Mouse (Mus musculus) liver, embryonic 13.5 days (tissue): ENCODE measurements around the gene Igsf9b. TPM values are rescaled to one million over a fixed set of nuclear protein-coding genes. Genes with fewer than 3 reads are reported as not detected.

Experiments
- ATAC-seq: fragments of 200-750 bp; cut with Nextera tagmentation; 2 replicates; pipeline ENCODE4 v1.8.0; 2017; ENCODE audit warnings: low read depth, mild to moderate bottlenecking, moderate number of reproducible peaks, moderate library complexity
- DNase-seq: peaks from one replicate; pipeline ENCODE4 v3.0.0; 2022
- H3K27ac ChIP-seq: fragments of 300-500 bp; sonication (generic); 2 replicates; pipeline ENCODE4 v1.5.1; 2015; ENCODE audit warnings: moderate library complexity, mild to moderate bottlenecking, inconsistent platforms
- H3K27me3 ChIP-seq: fragments of 300-500 bp; sonication (generic); 2 replicates; pipeline ENCODE4 v1.6.1; 2015; ENCODE audit warnings: mild to moderate bottlenecking, inconsistent platforms
- H3K36me3 ChIP-seq: fragments of 300-500 bp; sonication (generic); 2 replicates; pipeline ENCODE4 v1.6.1; 2015; ENCODE audit warnings: mild to moderate bottlenecking, inconsistent platforms
- H3K4me1 ChIP-seq: fragments of 300-500 bp; sonication (generic); replicated peaks from 2 replicates; pipeline ENCODE4 v1.6.1; 2015; ENCODE audit warnings: inconsistent platforms
- H3K4me2 ChIP-seq: fragments of 300-500 bp; sonication (generic); 2 replicates; pipeline ENCODE4 v1.6.1; 2015; ENCODE audit warnings: inconsistent platforms, mild to moderate bottlenecking, moderate library complexity
- H3K4me3 ChIP-seq: fragments of 300-500 bp; sonication (generic); replicated peaks from 2 replicates; pipeline ENCODE4 v1.5.1; 2015; ENCODE audit warnings: mild to moderate bottlenecking, inconsistent platforms
- H3K9ac ChIP-seq: fragments of 300-500 bp; sonication (generic); 2 replicates; pipeline ENCODE4 v1.6.1; 2015; ENCODE audit warnings: mild to moderate bottlenecking, inconsistent platforms
- H3K9me3 ChIP-seq: fragments of 300-500 bp; sonication (generic); replicated peaks from 2 replicates; pipeline ENCODE4 v1.6.1; 2016; ENCODE audit warnings: inconsistent platforms
- WGBS: fragments of 180-500 bp; shearing (Covaris S2); methylation state at CpG from one replicate; pipeline ENCODE4 v1.1.7; 2015; ENCODE audit not compliant: insufficient replicate concordance; 5-methylcytosine and 5-hydroxymethylcytosine counted together
- polyA plus RNA-seq: library from polyadenylated mRNA; unstranded; fragments of >200 nt; fragmentation: Nextera tagmentation; extraction: Ambion mirVana; gene quantifications from 2 replicates; pipeline ENCODE4 v1.2.1, GENCODE M21; 2015

Igsf9b gene
- 0.13 and 0.14 TPM in 2 replicates for polyA plus RNA-seq

DNA sequence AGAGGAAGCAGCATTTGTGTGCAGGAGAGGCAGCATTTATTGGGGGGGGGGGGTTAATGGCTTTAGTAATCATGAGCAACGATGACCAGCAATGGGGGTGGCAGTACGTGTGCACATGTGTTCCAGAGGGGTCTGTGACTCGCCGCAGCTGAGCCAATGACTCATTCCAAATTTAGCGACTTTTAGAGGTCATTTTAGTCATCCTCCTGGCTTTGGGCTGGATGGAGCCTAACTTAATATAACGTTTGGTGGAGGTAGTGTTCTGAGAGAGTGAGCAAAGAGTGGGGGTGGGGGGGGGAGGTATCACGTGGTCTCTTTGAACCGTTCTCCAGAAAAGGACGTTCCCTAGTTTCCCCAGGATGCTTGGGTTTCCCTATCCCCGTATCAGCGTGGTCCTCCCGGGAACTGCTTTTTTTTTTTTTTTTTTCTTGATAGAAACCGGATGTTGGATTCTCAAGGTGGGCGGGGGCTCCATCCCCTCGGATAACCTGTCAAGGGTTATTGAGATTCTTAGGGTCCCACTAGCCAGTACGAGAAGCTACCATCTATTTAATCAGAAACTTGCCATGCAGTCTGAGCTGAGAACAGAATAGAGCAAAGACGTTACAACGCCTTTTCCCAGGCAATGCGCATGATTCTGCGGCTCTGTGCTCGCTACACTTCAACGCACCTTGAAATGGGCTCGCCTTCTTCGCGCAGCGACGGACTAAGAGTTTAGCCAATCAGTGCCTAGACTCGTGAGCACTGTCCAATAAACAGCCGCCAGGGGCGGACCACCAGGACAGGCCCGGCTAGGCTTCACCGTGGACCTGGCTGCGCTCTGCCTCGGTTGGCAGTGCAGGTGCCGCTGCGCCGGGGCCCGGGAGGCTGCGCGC lies at the start of gene Igsf9b:
Gene Igsf9b (plus strand): TSS at position 794 of the 875 bp plus-strand sequence.
- WGBS, result 2% methylated on average over 40 of the region's 40 CpGs

DNA sequence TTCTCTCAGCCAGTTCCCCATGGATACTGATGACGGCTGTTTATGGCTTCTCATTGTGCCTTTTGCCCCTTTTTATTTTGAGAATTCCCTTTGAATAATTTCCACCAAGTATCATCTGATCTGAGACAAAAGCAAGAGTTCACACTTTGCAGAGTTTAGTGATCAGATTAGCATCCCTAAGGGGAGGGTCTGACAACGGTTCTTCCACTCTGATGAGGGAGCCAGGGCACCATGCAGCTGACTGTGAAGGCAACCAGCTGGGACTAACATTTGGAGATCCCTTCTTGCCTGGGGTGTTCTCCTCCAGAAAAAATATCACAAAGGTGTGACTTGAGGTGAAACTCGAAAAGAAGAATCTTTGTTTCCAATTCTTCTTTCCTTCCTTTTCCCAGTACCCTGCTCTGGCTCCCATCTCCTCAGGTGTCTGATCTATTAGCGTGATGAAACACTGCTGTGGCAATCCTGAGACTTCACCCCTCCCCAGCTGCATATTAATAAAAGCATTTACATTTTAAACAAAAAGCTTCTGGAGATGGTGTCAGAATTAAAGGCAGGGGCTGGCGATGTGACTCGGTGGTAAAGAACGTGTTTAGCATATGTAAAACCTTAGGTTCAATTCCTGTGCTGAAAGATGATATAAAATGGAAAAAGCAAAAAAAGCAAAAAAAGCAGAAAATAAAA lies 46.8 kb upstream of the Igsf9b start:
- Histone ChIP-seq H3K27me3 (no peaks in the 10 kb centered on the region), H3K4me3 (no peak overlapping the region), H3K4me1 (no peaks in the 10 kb centered on the region), H3K9ac (no peak overlapping the region), H3K4me2 (no peak overlapping the region), H3K27ac (no peak overlapping the region), H3K36me3 (no peaks in the 10 kb centered on the region), H3K9me3 (no peaks in the 10 kb centered on the region)
- no peak for ATAC-seq
- DNase-seq, result no peak
- 51% methylated on average over 7 of the region's 7 CpGs for WGBS

More for the DNA sequence above, at the start of gene Igsf9b:
- Histone ChIP-seq H3K27ac (no peak within 1 kb of the TSS), H3K4me1 (peaks cover 8% of the 10 kb centered on the region; the same call in 1 of the 2 replicates), H3K27me3 (peaks cover 61% of the 10 kb centered on the region), H3K9ac (no peak within 1 kb of the TSS), H3K36me3 (no peaks in the 10 kb centered on the region), H3K9me3 (no peaks in the 10 kb centered on the region), H3K4me2 (peak within 1 kb of the TSS; percentile 61), H3K4me3 (peak within 1 kb of the TSS; percentile 53)
- DNase-seq, result peak; percentile 50
- peak; percentile 90 for ATAC-seq

DNA sequence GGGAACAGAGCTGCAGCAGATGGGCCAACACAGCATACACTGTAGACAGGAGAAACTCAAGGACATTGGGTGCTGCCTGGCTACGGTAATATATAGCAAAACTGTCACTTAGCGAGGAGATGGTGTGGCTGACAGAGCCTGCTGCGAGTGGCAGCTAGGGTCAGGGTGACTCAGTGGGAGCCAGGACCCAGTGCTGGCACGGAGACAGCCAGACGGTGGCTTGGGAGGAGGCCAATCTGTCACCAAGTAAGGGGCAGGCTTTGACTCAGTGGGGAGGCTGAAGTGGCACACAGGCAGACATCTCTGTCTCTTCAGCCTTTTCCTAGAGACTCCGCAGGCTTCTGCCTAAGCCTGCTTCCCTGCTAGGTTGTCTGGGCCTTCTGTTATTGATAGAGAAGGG lies 42.5 kb upstream of the Igsf9b start:
- Histone ChIP-seq H3K4me2 (no peak overlapping the region), H3K9ac (no peak overlapping the region), H3K4me3 (no peak overlapping the region), H3K36me3 (no peaks in the 10 kb centered on the region), H3K9me3 (no peaks in the 10 kb centered on the region), H3K27me3 (no peaks in the 10 kb centered on the region), H3K4me1 (no peaks in the 10 kb centered on the region), H3K27ac (no peak overlapping the region)
- no peak for DNase-seq
- 53% methylated on average over 6 of the region's 6 CpGs for WGBS
- no peak for ATAC-seq

DNA sequence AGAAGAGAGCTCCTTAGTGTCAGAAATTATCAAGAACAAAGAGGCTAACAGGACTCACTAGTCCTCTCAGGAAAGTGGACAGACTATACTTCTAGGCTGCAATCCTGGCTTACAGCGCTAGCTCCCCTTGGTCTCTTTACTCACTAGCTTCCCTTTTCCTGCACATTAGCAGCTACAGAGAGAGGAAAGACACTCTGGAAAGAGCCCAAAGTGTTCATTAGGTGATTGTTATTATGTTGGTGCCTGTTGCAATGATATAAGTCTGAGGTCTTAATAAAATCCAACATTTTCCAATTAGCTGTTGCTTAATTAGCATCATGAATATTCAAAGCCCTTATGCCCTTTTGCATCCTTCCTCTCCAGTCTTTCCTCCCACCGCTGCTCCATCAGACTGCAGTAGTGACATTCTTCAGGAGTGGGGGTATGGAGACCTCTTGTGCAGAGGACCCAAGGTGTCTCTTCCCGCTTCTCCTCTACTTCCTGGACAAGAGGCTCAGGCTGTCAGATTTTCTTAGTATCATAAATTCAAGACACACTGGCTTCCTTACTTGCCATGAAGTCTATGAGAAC lies 38.5 kb upstream of the Igsf9b start:
- Histone ChIP-seq H3K9ac (no peak overlapping the region), H3K9me3 (no peaks in the 10 kb centered on the region), H3K36me3 (no peaks in the 10 kb centered on the region), H3K27ac (no peak overlapping the region), H3K27me3 (no peaks in the 10 kb centered on the region), H3K4me1 (no peaks in the 10 kb centered on the region), H3K4me2 (no peak overlapping the region), H3K4me3 (no peak overlapping the region)
- DNase-seq (no peak), ATAC-seq (no peak)
- 61% methylated on average over 3 of the region's 3 CpGs for WGBS

DNA sequence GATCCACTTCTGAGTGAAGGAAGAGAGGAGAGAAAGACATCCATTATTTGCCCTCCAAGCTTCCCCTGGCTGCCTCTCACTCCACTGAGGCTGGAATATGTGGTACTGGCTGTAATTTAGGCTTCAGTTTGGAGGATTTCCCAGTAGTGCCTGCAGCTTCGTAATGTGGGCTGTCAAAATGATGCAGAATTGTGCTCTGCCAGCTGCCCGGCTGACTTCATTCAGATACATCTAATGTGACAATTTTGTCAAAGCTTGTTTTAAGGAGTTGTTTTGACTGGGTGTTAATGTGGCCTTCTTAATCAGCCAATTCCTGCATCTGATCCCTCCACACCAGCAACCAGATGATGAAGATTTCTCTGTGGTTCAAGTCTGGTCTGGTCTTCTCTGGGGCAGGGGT lies 37.1 kb upstream of the Igsf9b start:
- Histone ChIP-seq H3K4me2 (no peak overlapping the region), H3K4me3 (no peak overlapping the region), H3K27ac (no peak overlapping the region), H3K9ac (no peak overlapping the region), H3K9me3 (no peaks in the 10 kb centered on the region), H3K36me3 (no peaks in the 10 kb centered on the region), H3K4me1 (no peaks in the 10 kb centered on the region), H3K27me3 (no peaks in the 10 kb centered on the region)
- ATAC-seq (no peak), DNase-seq (no peak)
- WGBS, result 63% methylated on average over 2 of the region's 2 CpGs

DNA sequence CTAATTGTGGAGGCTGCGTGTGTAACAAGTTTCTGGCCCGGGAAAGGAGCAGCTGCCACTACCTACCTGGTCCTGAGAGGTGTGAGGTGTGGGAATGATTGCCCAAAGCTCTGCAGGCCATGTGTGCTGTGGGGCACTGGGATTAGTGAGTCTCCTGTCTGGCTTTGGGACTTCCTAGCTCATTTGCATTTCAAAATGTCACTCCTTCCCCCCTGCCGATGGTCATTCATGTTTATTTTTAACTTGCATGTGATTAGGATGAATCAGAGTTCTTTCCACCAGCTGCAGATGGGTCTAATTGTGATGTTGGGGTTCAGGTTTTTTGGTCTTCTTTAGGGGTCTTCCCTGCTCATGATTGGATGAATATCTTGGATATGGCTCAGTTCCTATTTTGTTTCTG lies 34.0 kb upstream of the Igsf9b start:
- no peaks in the 10 kb centered on the region for H3K27me3 ChIP-seq
- 46% methylated on average over 3 of the region's 3 CpGs for WGBS
- no peak for DNase-seq

DNA sequence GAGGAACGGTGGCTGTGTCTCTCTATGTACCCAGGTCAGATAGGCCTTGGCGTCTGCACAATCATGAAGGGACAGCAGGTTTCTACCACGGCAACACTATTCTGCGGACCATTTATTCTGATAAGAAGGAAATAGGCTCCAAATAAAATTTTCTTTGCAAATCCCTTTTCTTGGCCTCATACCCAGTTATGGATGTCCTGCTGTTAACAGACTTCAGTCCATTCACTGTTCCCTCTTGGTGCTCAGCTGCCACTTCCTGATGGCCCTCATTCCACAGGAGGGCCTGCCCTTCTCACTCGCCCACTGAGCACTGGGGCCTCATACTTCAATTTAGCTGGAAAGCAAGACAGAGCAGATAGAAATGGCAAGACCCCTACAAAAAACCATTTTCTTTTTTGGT lies 31.1 kb upstream of the Igsf9b start:
- Histone ChIP-seq H3K9ac (no peak overlapping the region), H3K9me3 (no peaks in the 10 kb centered on the region), H3K4me1 (no peaks in the 10 kb centered on the region), H3K4me3 (no peak overlapping the region), H3K27me3 (no peaks in the 10 kb centered on the region), H3K4me2 (no peak overlapping the region), H3K27ac (no peak overlapping the region), H3K36me3 (no peaks in the 10 kb centered on the region)
- DNase-seq, result no peak
- no peak for ATAC-seq
- WGBS, result 58% methylated on average over 5 of the region's 5 CpGs

More for the DNA sequence above, 34.0 kb upstream of the Igsf9b start:
- Histone ChIP-seq H3K9me3 (no peaks in the 10 kb centered on the region), H3K27ac (no peak overlapping the region), H3K36me3 (no peaks in the 10 kb centered on the region), H3K4me1 (no peaks in the 10 kb centered on the region), H3K9ac (no peak overlapping the region), H3K4me3 (no peak overlapping the region), H3K4me2 (no peak overlapping the region)
- no peak for ATAC-seq

DNA sequence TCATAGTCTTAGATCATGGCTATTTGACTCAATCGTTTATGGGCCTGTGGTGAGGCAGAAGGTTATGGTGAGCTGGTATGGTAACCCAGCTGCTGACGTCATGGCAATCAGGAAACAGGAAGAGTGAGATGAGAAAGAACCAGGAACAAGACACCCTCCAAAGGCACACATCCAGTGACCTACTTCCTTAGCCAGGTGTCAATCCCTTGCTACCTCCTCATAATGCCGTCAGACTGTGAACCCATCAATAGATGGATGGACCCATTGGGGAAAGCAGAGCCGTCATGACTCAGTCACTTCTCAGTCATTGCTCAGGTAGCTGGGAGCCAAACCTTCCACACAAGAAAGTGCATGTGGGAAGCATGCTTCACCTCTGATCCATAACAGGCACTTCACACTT lies 30.5 kb upstream of the Igsf9b start:
- no peak for ATAC-seq
- Histone ChIP-seq H3K4me2 (no peak overlapping the region), H3K9ac (no peak overlapping the region), H3K4me3 (no peak overlapping the region), H3K4me1 (no peaks in the 10 kb centered on the region), H3K27ac (no peak overlapping the region), H3K27me3 (no peaks in the 10 kb centered on the region), H3K9me3 (no peaks in the 10 kb centered on the region), H3K36me3 (no peaks in the 10 kb centered on the region)
- DNase-seq, result no peak
- 53% methylated on average over 4 of the region's 4 CpGs for WGBS

DNA sequence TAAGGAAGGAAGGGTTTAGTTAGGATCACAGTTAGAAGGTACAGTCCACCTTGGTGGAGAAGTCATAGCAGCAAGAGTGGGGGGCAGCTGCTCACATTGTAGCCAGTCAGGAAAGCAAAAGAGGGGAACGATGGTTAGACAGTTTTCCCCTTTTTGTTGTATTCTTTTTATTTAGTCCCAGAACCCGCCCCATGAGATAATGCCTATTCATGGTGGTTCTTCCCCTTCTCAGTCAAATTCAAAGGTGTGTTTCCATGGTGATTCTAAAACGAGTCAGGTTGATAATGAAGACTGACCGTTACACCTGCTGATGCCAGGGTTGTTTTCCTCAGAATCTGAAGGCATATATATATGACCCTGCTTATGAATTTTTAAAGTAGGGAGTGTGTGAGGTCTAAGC lies 29.7 kb upstream of the Igsf9b start:
- DNase-seq, result no peak
- WGBS, result 61% methylated on average over 4 of the region's 4 CpGs
- Histone ChIP-seq H3K27ac (no peak overlapping the region), H3K4me1 (no peaks in the 10 kb centered on the region), H3K4me3 (no peak overlapping the region), H3K4me2 (no peak overlapping the region), H3K27me3 (no peaks in the 10 kb centered on the region), H3K36me3 (no peaks in the 10 kb centered on the region), H3K9ac (no peak overlapping the region), H3K9me3 (no peaks in the 10 kb centered on the region)
- no peak for ATAC-seq

DNA sequence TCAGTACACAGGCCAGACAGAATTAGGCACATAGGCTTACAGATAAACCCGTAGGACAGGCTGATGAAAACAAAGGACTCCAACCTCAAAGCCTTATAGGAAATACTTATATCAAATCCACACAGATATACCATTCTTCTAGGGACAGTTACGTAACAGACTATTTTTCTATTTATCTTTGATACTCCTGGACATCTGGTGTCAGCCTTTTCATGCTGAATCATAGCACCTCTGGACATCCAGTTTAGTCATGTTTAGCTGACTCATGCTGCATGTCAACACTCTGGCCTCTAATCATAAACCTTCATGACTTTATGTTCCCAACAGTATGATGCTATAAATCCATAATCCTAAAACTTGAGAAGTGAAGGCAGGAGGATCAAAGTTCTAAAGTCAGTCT lies 29.1 kb upstream of the Igsf9b start:
- no peaks in the 10 kb centered on the region for H3K4me1 ChIP-seq
- 44% methylated on average over 2 of the region's 2 CpGs for WGBS
- H3K4me2 ChIP-seq, result no peak overlapping the region
- no peak overlapping the region for H3K4me3 ChIP-seq
- DNase-seq (no peak), ATAC-seq (no peak)
- no peak overlapping the region for H3K27ac ChIP-seq
- no peaks in the 10 kb centered on the region for H3K9me3 ChIP-seq
- H3K36me3 ChIP-seq, result no peaks in the 10 kb centered on the region
- H3K27me3 ChIP-seq, result no peaks in the 10 kb centered on the region
- no peak overlapping the region for H3K9ac ChIP-seq

DNA sequence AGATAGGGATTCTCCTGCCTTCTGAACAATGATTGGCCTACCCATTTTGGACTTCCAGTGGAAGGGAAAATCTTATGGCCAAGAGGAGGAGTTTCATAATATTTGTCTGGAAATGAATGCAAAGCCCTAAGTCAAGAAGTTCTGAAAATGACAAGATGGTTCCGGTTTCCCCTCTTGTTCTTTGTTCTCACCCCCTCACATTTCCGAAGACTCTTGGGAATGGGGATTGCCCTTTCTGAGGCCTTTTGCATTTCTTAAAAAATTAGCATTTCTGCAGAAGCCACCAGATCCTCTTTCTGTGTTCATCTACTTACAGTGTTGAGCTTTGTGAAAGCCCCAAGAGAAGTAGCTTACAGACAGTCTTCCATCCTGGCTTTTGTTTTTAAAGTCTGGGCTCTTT lies 27.1 kb upstream of the Igsf9b start:
- Histone ChIP-seq H3K9ac (no peak overlapping the region), H3K36me3 (no peaks in the 10 kb centered on the region), H3K4me2 (no peak overlapping the region), H3K27ac (no peak overlapping the region), H3K27me3 (no peaks in the 10 kb centered on the region), H3K4me3 (no peak overlapping the region), H3K9me3 (no peaks in the 10 kb centered on the region), H3K4me1 (no peaks in the 10 kb centered on the region)
- ATAC-seq (no peak), DNase-seq (no peak)
- WGBS, result 61% methylated on average over 2 of the region's 2 CpGs
